Mouse (Mus musculus): Measurements from ENCODE around the gene Cbr1.

Gene Cbr1

GRCm38 (mm10) chr16:93605553-93605952, at the start of gene Cbr1:
TSS of gene Cbr1 (plus strand) at chr16:93605853.
- no peak for DNase-seq (ENCODE audit: low read depth)

- DNase-seq (ENCODE audit: low read depth), result no peak
These were observed 48.0 kb upstream of the Cbr1 start for GRCm38 (mm10) chr16:93557646-93558045.

- no peak for DNase-seq (ENCODE audit: low read depth)
These were observed 47.2 kb upstream of the Cbr1 start for GRCm38 (mm10) chr16:93558499-93558898.

- DNase-seq (ENCODE audit: low read depth), result no peak
These were observed 33.3 kb upstream of the Cbr1 start for GRCm38 (mm10) chr16:93572383-93572782.

- DNase-seq (ENCODE audit: low read depth), result no peak
These were observed 32.2 kb upstream of the Cbr1 start for GRCm38 (mm10) chr16:93573434-93573833.

- DNase-seq (ENCODE audit: low read depth), result no peak
These were observed 31.0 kb upstream of the Cbr1 start for GRCm38 (mm10) chr16:93574521-93575191.

- no peak for DNase-seq (ENCODE audit: low read depth)
These were observed 30.1 kb upstream of the Cbr1 start for GRCm38 (mm10) chr16:93575574-93575973.

- DNase-seq (ENCODE audit: low read depth), result peak; percentile 69
These were observed 29.1 kb upstream of the Cbr1 start for GRCm38 (mm10) chr16:93576412-93577082.

- DNase-seq (ENCODE audit: low read depth), result no peak
These were observed 27.2 kb upstream of the Cbr1 start for GRCm38 (mm10) chr16:93578346-93579005.

GRCm38 (mm10) chr16:93581125-93581524, 24.5 kb upstream of the Cbr1 start:
- DNase-seq (ENCODE audit: low read depth), result no peak

GRCm38 (mm10) chr16:93584976-93585702, 20.5 kb upstream of the Cbr1 start:
- DNase-seq (ENCODE audit: low read depth), result no peak

GRCm38 (mm10) chr16:93585703-93586205, 19.9 kb upstream of the Cbr1 start:
- peak; percentile 34 for DNase-seq (ENCODE audit: low read depth)

- peak; percentile 49 for DNase-seq (ENCODE audit: low read depth)
These were observed 19.3 kb upstream of the Cbr1 start for GRCm38 (mm10) chr16:93586382-93586781.

GRCm38 (mm10) chr16:93588281-93588680, 17.4 kb upstream of the Cbr1 start:
- DNase-seq (ENCODE audit: low read depth), result no peak

- DNase-seq (ENCODE audit: low read depth), result no peak
These were observed 14.7 kb upstream of the Cbr1 start for GRCm38 (mm10) chr16:93590915-93591314.

- no peak for DNase-seq (ENCODE audit: low read depth)
These were observed 13.9 kb upstream of the Cbr1 start for GRCm38 (mm10) chr16:93591450-93592430.

GRCm38 (mm10) chr16:93592711-93593110, 12.9 kb upstream of the Cbr1 start:
- no peak for DNase-seq (ENCODE audit: low read depth)

GRCm38 (mm10) chr16:93593406-93593805, 12.2 kb upstream of the Cbr1 start:
- no peak for DNase-seq (ENCODE audit: low read depth)

GRCm38 (mm10) chr16:93594448-93594847, 11.2 kb upstream of the Cbr1 start:
- no peak for DNase-seq (ENCODE audit: low read depth)

GRCm38 (mm10) chr16:93595766-93596165, 9.9 kb upstream of the Cbr1 start:
- DNase-seq (ENCODE audit: low read depth), result no peak

GRCm38 (mm10) chr16:93596807-93597206, 8.8 kb upstream of the Cbr1 start:
- no peak for DNase-seq (ENCODE audit: low read depth)

Data from c-Kit-positive CD71-negative TER-119-negative erythroid progenitor cells, embryonic 14.5 days (primary cell).